Mouse (Mus musculus) G1E (cell line): ENCODE measurements around the gene Fh1.

ENCODE experiments used
- CTCF ChIP-seq: IDR thresholded peaks from 2 replicates; pipeline ENCODE4 v1.5.1; 2012; ENCODE audit warnings: low read depth, low read length, inconsistent platforms, mixed read lengths
- GATA1 ChIP-seq: IDR thresholded peaks from 2 replicates; pipeline ENCODE4 v1.6.1; 2012; ENCODE audit warnings: borderline replicate concordance, low read length, inconsistent platforms, mixed read lengths
- GATA2 ChIP-seq: IDR thresholded peaks from 2 replicates; pipeline ENCODE4 v1.6.1; 2012; ENCODE audit warnings: low read depth, low read length, inconsistent platforms, borderline replicate concordance
- POLR2AphosphoS5 ChIP-seq: IDR thresholded peaks from 2 replicates; pipeline ENCODE4 v1.6.1; 2012; ENCODE audit warnings: low read depth, low read length, inconsistent platforms; ENCODE audit not compliant: insufficient replicate concordance
- TAL1 ChIP-seq: conservative IDR thresholded peaks from 2 replicates; pipeline ENCODE4 v1.6.1; 2012; ENCODE audit warnings: low read depth, low read length, inconsistent platforms, mixed read lengths

DNA sequence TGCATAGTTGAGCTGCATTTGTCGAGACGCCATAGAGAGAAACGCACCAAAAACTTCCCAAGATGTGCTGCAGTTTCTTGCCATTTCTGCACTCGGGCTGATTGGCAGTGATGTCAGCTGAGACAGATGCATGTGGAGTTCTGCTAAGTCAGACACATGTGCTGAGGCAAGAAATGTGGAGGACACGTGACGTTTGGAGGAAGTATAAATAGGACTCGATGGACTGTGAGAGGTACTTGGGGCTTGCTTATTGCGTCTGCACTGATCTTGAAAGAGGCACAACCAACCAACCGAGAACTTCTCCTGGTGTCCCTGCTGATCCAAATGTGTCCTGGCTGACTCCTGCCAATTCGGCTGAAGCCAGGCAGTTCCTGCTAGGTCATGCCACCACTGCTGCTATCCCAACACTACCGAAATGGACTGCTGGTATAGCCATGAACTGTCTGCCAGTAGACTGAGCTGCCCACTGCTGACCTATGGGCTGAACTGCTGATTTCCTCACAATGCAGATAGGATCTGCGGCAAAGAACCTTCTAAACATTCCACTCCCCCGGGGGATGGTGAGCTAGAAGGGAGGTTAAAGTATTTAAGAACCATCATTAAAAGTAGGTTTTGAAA lies 5.5 kb downstream of the Fh1 start, which contains the start of gene Kmo:
- TF ChIP-seq CTCF: no peak
- TF ChIP-seq GATA1: no peak
- TF ChIP-seq TAL1: no peak
- no peak for TF ChIP-seq GATA2
- no peak for TF ChIP-seq POLR2AphosphoS5
